Mouse (Mus musculus) right cerebral cortex, adult 2 months (tissue): ENCODE measurements around the gene Slc22a15.

Experiments
- DNase-seq, 2 experiments: peaks; one replicate each; pipeline ENCODE4 v3.0.0; 2021 to 2022; ENCODE audit warnings: low spot score in 2 of 2

The Slc22a15 gene

DNA sequence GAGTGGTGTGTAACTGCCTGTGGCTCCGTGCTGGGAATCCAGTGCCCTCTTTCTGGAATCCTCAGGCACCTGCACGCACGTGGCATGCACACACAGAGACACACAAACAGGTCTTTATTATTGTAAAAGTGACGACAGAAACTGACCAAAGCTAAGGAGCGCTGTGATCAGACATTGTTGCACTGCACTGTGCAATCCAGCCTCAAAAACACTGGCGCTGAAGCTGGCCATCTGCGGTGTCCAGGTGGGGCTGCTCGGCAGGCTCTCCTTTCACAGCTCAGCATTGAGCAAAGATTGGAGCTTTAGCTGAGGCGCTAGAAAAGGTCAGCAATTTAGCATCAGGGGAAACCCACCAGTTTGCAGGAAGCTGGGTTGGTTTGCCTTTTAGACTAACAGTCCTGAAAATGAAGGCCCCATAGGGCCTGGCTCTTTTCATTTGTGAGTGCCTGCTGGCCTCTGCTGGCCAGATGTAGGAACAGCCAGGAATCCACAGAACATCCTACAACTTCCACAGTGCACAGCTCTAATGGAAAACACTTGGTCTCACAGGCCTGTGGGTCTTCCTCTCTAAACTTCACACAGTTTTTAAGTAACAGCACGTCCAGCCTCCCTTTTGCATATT is 111.8 kb downstream of the Slc22a15 start:
- DNase-seq = peak; percentile 82 to 85

DNA sequence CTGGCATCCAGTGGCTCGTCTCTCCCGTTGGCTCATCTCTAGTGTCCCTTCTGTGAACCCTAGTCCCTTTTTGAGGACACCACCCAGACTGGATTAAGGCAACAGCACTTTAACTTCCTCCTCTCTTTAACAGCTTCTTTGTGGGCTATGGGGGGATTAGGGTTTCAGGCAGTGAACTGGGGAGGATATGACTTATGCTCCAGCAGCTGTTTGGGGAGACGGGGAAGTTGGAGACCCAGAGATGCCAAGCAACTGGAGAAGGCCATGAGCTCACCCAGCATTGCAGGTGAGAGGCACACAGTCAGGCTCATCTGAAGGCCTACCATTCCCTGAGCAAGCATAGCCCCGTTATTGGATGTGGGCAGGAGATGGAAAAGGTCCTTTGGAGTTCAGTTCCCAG is 112.3 kb downstream of the Slc22a15 start:
- no peak for DNase-seq

- no peak for DNase-seq
Observed at GRCm38 (mm10) chr3:101807646-101808045, 116.6 kb downstream of the Slc22a15 start.

DNA sequence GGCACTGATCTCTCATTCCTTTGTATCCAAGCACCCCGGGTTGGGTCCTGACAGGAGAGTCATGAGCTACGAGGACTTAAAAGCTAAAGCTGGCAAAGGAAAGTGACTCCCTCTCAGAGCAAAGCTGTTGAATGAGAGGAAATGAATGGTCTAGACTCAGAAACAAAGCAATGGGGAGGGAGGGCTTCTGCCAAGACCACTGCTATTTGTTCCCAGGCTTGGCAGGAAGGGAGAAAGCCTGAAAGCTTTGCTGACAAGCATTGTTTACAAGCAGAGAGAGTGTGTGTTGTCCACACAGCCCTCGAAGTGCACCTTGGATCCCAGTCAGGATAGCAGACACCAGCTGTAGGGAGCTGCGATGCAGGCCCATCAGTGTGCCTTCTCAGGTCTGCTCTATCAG is 117.3 kb downstream of the Slc22a15 start:
- DNase-seq = no peak

- peak; percentile 92 to 93 for DNase-seq
Observed at GRCm38 (mm10) chr3:101806149-101806548, 118.1 kb downstream of the Slc22a15 start.
